Mouse (Mus musculus) megakaryocyte, adult 5-6 weeks (primary cell): ENCODE data around the gene Afdn. TPM values are rescaled to one million over a fixed set of nuclear protein-coding genes. Genes with fewer than 3 reads are reported as not detected.
A peak's percentile ranks its signal among the peaks of the same experiment; 100 is the strongest.
"Not testable (repeated sequence)": the region's sequence is repeated elsewhere in the genome, so short reads cannot be mapped to it uniquely, and the experiment has no call there.

Source experiments
- ATAC-seq: 2 replicates; pipeline ENCODE4 v1.8.0; 2016; ENCODE audit warnings: mild to moderate bottlenecking, inconsistent platforms; ENCODE audit not compliant: poor library complexity, severe bottlenecking
- total RNA-seq, 2 experiments: library from RNA; stranded (forward) in 1 of 2; stranded (reverse) in 1 of 2; fragments of 153-499, 151-499 nt in 1 of 2; fragments of 221-1000, 200-1000 nt in 1 of 2; gene quantifications; 2 replicates each; pipeline versions ENCODE4 v1.2.3 to v1.2.4; 2015 to 2017

The Afdn gene
- total RNA-seq, 2 experiments from 2014 or later = 15.3 to 22.6 TPM

- no peak for ATAC-seq
Observed at GRCm38 (mm10) chr17:13938652-13939051, 178.3 kb downstream of the Afdn start.

- ATAC-seq = not testable (repeated sequence)
Observed at GRCm38 (mm10) chr17:13939231-13939630, 178.9 kb downstream of the Afdn start.

GRCm38 (mm10) chr17:13940487-13940886, 180.1 kb downstream of the Afdn start:
- ATAC-seq = peak; percentile 51; the same call in 1 of the 2 replicates

- not testable (repeated sequence) for ATAC-seq
Observed at GRCm38 (mm10) chr17:13948073-13948472, 187.7 kb downstream of the Afdn start, which contains the start of gene Gm7168. TSS of gene Gm7168 (plus strand) at chr17:13948373.

GRCm38 (mm10) chr17:13951570-13951969, 191.2 kb downstream of the Afdn start:
- not testable (repeated sequence) for ATAC-seq

Other genes starting within 250 kb of the Afdn start
- not detected in 2 replicates for gene Tcte2, start 1.3 kb downstream of the Afdn start, total RNA-seq (2015)
- not detected in 2 replicates for gene Tcte2, start 1.3 kb downstream of the Afdn start, total RNA-seq (2017)
- gene Gm7168, start 187.8 kb downstream of the Afdn start, total RNA-seq (2015) = not detected in 2 replicates
- not detected in 2 replicates for gene Gm7168, start 187.8 kb downstream of the Afdn start, total RNA-seq (2017)
- gene Gm7356, start 243.2 kb downstream of the Afdn start, total RNA-seq (2015) = not detected in 2 replicates
- not detected in 2 replicates for gene Gm7356, start 243.2 kb downstream of the Afdn start, total RNA-seq (2017)